In genomic region chr1:176999011-176999410, GRCm38 (mm10) we compare ENCODE assay signal across 10 mouse cellular contexts.
A peak's percentile ranks its signal among the peaks of the same experiment; 100 is the strongest.
DNase-seq lines count a peak whose midpoint lies in the region; ATAC-seq and TF ChIP-seq lines count a peak whose summit lies in the region.
"Had no signal": no experiment of that assay in that cellular context is flagged by ENCODE, and none has a peak within 500 bp of the region (broad histone marks: within the 10 kb centered on the region; RNA-seq: fewer than 3 reads in every experiment).

No protein-coding gene starts in this region.

- WGBS in bone marrow, adult 2 months: 70% methylated on average over 6 of the region's 6 CpGs
- WGBS in hindbrain, embryonic 13.5 days: 15% methylated on average over 6 of the region's 6 CpGs
- WGBS in midbrain, embryonic 14.5 days: 10% methylated on average over 6 of the region's 6 CpGs

- H3K27ac ChIP-seq in bone marrow, adult 2 months (ENCODE audit: control insufficient read depth, insufficient read depth, low read depth, low read length, poor library complexity): no peak overlapping the region
- peak overlapping the region; percentile 71 for H3K27ac ChIP-seq in hindbrain, embryonic 13.5 days
- peak overlapping the region; percentile 10 for H3K27ac ChIP-seq in midbrain, embryonic 14.5 days (replicated peaks; ENCODE audit: low read depth, low read length)
- H3K27ac ChIP-seq: embryonic facial prominence, embryonic 15.5 days; liver, embryonic 13.5 days had no signal

- no peak overlapping the region for H3K4me3 ChIP-seq in bone marrow, adult 2 months (replicated peaks; ENCODE audit: control insufficient read depth, low read depth, low read length)
- H3K4me3 ChIP-seq in hindbrain, embryonic 13.5 days: no peak overlapping the region
- H3K4me3 ChIP-seq in midbrain, embryonic 14.5 days (replicated peaks; ENCODE audit: low read depth, low read length): no peak overlapping the region
- H3K4me3 ChIP-seq: embryonic facial prominence, embryonic 15.5 days; liver, embryonic 13.5 days had no signal

- H3K9ac ChIP-seq in hindbrain, embryonic 13.5 days: no peak overlapping the region
- no peak overlapping the region for H3K9ac ChIP-seq in midbrain, embryonic 14.5 days (replicated peaks; ENCODE audit: low read length)
- H3K9ac ChIP-seq: embryonic facial prominence, embryonic 15.5 days; liver, embryonic 13.5 days had no signal

- H3K9me3 ChIP-seq in hindbrain, embryonic 13.5 days: no peaks in the 10 kb centered on the region
- no peaks in the 10 kb centered on the region for H3K9me3 ChIP-seq in midbrain, embryonic 14.5 days (ENCODE audit: control insufficient read depth, low read length)
- H3K9me3 ChIP-seq: embryonic facial prominence, embryonic 15.5 days; liver, embryonic 13.5 days had no signal

- no peaks in the 10 kb centered on the region for H3K27me3 ChIP-seq in hindbrain, embryonic 13.5 days
- no peaks in the 10 kb centered on the region for H3K27me3 ChIP-seq in midbrain, embryonic 14.5 days (ENCODE audit: control insufficient read depth, insufficient read depth, low read length)
- H3K27me3 ChIP-seq: liver, embryonic 13.5 days had no signal

- no peak for TF ChIP-seq POLR2A in bone marrow, adult 2 months (IDR thresholded peaks at IDR 0.05; ENCODE audit: borderline replicate concordance, control insufficient read depth, low read depth, low read length)

- peak; percentile 59 for ATAC-seq in hindbrain, embryonic 13.5 days (ENCODE audit: low FRiP score)
- peak; percentile 47; the same call in 1 of the 2 replicates for ATAC-seq in midbrain, embryonic 14.5 days (ENCODE audit: low FRiP score, low TSS enrichment)

- DNase-seq in cerebellum, postnatal 14 days: peak; percentile 74
- no peak for DNase-seq in cerebellum, adult 8-10 months
- DNase-seq in midbrain, embryonic 14.5 days: peak; percentile 84
- DNase-seq in adrenal gland, postnatal 10 days: no peak
- no peak for DNase-seq in urinary bladder, postnatal 36 days (ENCODE audit: low spot score in 2 of 2)
- no peak for DNase-seq in heart, postnatal 4 days
- DNase-seq: liver, embryonic 13.5 days had no signal

- peaks cover 5% of the 10 kb centered on the region for H3K4me1 ChIP-seq in bone marrow, adult 2 months (ENCODE audit: control insufficient read depth, insufficient read depth, low read length)
- peaks cover 79% of the 10 kb centered on the region for H3K4me1 ChIP-seq in hindbrain, embryonic 13.5 days (replicated peaks)
- peaks cover 61% of the 10 kb centered on the region for H3K4me1 ChIP-seq in midbrain, embryonic 14.5 days (ENCODE audit: control insufficient read depth, insufficient read depth, low read length)

- H3K4me2 ChIP-seq in hindbrain, embryonic 13.5 days: 0 out of 2 replicates have a peak overlapping the region, but pooled peaks have one; percentile 17
- peak overlapping the region; percentile 20; the same call in 1 of the 2 replicates for H3K4me2 ChIP-seq in midbrain, embryonic 14.5 days (ENCODE audit: low read length)
- H3K4me2 ChIP-seq: embryonic facial prominence, embryonic 15.5 days; liver, embryonic 13.5 days had no signal

- TF ChIP-seq CTCF in bone marrow, adult 2 months (IDR thresholded peaks at IDR 0.05; ENCODE audit: control insufficient read depth, insufficient read depth, low read length): peak; percentile 40; the same call in 1 of the 2 replicates

- no peaks in the 10 kb centered on the region for H3K36me3 ChIP-seq in hindbrain, embryonic 13.5 days
- no peaks in the 10 kb centered on the region for H3K36me3 ChIP-seq in midbrain, embryonic 14.5 days (ENCODE audit: control insufficient read depth, insufficient read depth, low read length)
- H3K36me3 ChIP-seq: embryonic facial prominence, embryonic 15.5 days; liver, embryonic 13.5 days had no signal

Comparison
In these comparisons a context has a peak if more than half of its experiments do, and no peak if none do; other contexts are left out.
1. DNase-seq: peak in cerebellum, postnatal 14 days (2 of 2) and midbrain, embryonic 14.5 days (single experiment); none in cerebellum, adult 8-10 months (single experiment), adrenal gland, postnatal 10 days (single experiment), urinary bladder, postnatal 36 days (0 of 2) and heart, postnatal 4 days (single experiment).